Mouse (Mus musculus): Measurements from ENCODE around the gene Cyb5r2. TPM values are rescaled to one million over a fixed set of nuclear protein-coding genes. Genes with fewer than 3 reads are reported as not detected.

Gene Cyb5r2
- polyA plus RNA-seq, 1 experiment from 2014 or later = 1.4 TPM

GRCm38 (mm10) chr7:107722536-107722935, 35.3 kb downstream of the Cyb5r2 start:
- WGBS = 82% methylated on average over 4 of the region's 4 CpGs

DNA sequence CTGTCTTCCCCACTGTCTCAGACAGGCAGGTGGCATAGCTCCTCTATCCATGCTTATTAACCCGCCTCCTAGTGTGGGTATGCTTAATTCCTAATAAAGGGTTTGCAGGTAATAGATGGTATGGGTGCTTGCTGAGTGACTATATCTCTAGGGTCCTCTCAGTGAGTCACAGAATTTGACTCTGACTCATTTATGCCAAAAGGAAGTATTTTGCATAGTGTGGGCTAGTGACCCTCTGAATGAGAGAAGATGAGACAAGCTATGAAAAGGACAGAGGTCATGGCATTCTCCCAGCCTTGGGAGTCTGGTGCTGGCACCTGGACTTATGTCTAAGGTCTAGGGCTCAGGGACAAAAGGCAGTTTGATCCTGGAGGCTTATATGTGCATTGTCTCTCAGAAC, 37.1 kb downstream of the Cyb5r2 start:
- Histone ChIP-seq H3K4me1 (replicated peaks) (no peaks in the 10 kb centered on the region), H3K27me3 (replicated peaks) (no peaks in the 10 kb centered on the region), H3K4me3 (no peak overlapping the region), H3K4me2 (no peak overlapping the region), H3K9ac (no peak overlapping the region), H3K36me3 (peaks cover 35% of the 10 kb centered on the region; the same call in 1 of the 2 replicates), H3K9me3 (replicated peaks) (no peaks in the 10 kb centered on the region), H3K27ac (ENCODE audit: poor library complexity, severe bottlenecking) (no peak overlapping the region)
- 83% methylated on average over 1 of the region's 1 CpGs for WGBS
- no peak for ATAC-seq (ENCODE audit: insufficient number of reproducible peaks, low FRiP score)

More at GRCm38 (mm10) chr7:107722536-107722935, 35.3 kb downstream of the Cyb5r2 start:
- no peak for ATAC-seq (ENCODE audit: insufficient number of reproducible peaks, low FRiP score)
- H3K4me3 ChIP-seq = no peak overlapping the region
- H3K27ac ChIP-seq (ENCODE audit: poor library complexity, severe bottlenecking) = no peak overlapping the region
- H3K36me3 ChIP-seq = peaks cover 35% of the 10 kb centered on the region
- H3K4me2 ChIP-seq = no peak overlapping the region
- no peak overlapping the region for H3K9ac ChIP-seq
- no peaks in the 10 kb centered on the region for H3K4me1 ChIP-seq (replicated peaks)
- no peaks in the 10 kb centered on the region for H3K9me3 ChIP-seq (replicated peaks)
- no peaks in the 10 kb centered on the region for H3K27me3 ChIP-seq (replicated peaks)

GRCm38 (mm10) chr7:107714067-107714466, 43.8 kb downstream of the Cyb5r2 start:
- Histone ChIP-seq H3K4me1 (replicated peaks) (no peaks in the 10 kb centered on the region), H3K4me2 (no peak overlapping the region), H3K27ac (ENCODE audit: poor library complexity, severe bottlenecking) (no peak overlapping the region), H3K27me3 (replicated peaks) (no peaks in the 10 kb centered on the region), H3K9me3 (replicated peaks) (no peaks in the 10 kb centered on the region), H3K9ac (no peak overlapping the region), H3K4me3 (no peak overlapping the region), H3K36me3 (peaks cover 9% of the 10 kb centered on the region; the same call in 1 of the 2 replicates)
- no peak for ATAC-seq (ENCODE audit: insufficient number of reproducible peaks, low FRiP score)
- WGBS = 77% methylated on average over 5 of the region's 5 CpGs

DNA sequence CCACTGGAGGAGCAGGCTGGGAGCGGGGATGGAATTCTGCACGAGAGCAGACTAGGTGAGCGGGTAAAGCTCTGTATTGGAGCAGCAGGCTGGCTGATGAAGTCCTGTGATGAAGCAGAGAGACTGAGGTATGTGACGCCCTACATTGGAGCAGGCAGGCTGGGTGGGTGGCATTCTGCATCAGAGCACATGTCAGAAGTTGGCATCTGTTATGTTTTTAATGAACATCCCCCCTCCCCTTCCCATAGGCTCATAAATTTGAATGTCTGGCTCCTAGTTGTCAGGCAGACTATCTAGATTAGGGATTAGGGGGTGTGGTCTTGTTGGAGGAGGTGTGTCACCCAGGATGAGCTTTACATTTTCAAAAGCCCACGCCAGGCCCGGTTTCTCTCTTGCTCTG, 45.1 kb downstream of the Cyb5r2 start:
- Histone ChIP-seq H3K4me2 (no peak overlapping the region), H3K36me3 (peaks cover 4% of the 10 kb centered on the region; the same call in 1 of the 2 replicates), H3K27ac (ENCODE audit: poor library complexity, severe bottlenecking) (no peak overlapping the region), H3K4me3 (no peak overlapping the region), H3K9me3 (replicated peaks) (no peaks in the 10 kb centered on the region), H3K9ac (no peak overlapping the region), H3K27me3 (replicated peaks) (no peaks in the 10 kb centered on the region), H3K4me1 (replicated peaks) (peaks cover 11% of the 10 kb centered on the region)
- no peak for ATAC-seq (ENCODE audit: insufficient number of reproducible peaks, low FRiP score)
- 64% methylated on average over 6 of the region's 6 CpGs for WGBS

GRCm38 (mm10) chr7:107708491-107709112, 49.2 kb downstream of the Cyb5r2 start:
- Histone ChIP-seq H3K9ac (no peak overlapping the region; the same call in 1 of the 2 replicates), H3K4me1 (replicated peaks) (peaks cover 31% of the 10 kb centered on the region), H3K4me3 (peak overlapping the region; percentile 33), H3K9me3 (replicated peaks) (no peaks in the 10 kb centered on the region), H3K27ac (ENCODE audit: poor library complexity, severe bottlenecking) (peak overlapping the region; percentile 65), H3K27me3 (replicated peaks) (no peaks in the 10 kb centered on the region), H3K36me3 (no peaks in the 10 kb centered on the region), H3K4me2 (peak overlapping the region; percentile 59)
- ATAC-seq (ENCODE audit: insufficient number of reproducible peaks, low FRiP score) = peak; percentile 87
- WGBS = 1% methylated on average over 10 of the region's 10 CpGs

GRCm38 (mm10) chr7:107707650-107708049, 50.2 kb downstream of the Cyb5r2 start:
- H3K9me3 ChIP-seq (replicated peaks) = no peaks in the 10 kb centered on the region
- ATAC-seq (ENCODE audit: insufficient number of reproducible peaks, low FRiP score) = no peak
- H3K4me1 ChIP-seq (replicated peaks) = peaks cover 34% of the 10 kb centered on the region
- no peaks in the 10 kb centered on the region for H3K27me3 ChIP-seq (replicated peaks)
- no peak overlapping the region for H3K4me3 ChIP-seq
- WGBS = 47% methylated on average over 9 of the region's 9 CpGs
- H3K4me2 ChIP-seq = no peak overlapping the region
- H3K9ac ChIP-seq = 0 out of 2 replicates have a peak overlapping the region, but pooled peaks have one; percentile 35
- H3K27ac ChIP-seq (ENCODE audit: poor library complexity, severe bottlenecking) = no peak overlapping the region
- no peaks in the 10 kb centered on the region for H3K36me3 ChIP-seq

GRCm38 (mm10) chr7:107705941-107706340, 51.9 kb downstream of the Cyb5r2 start:
- H3K9me3 ChIP-seq (replicated peaks) = no peaks in the 10 kb centered on the region
- H3K4me2 ChIP-seq = no peak overlapping the region
- no peak overlapping the region for H3K9ac ChIP-seq
- H3K27ac ChIP-seq (ENCODE audit: poor library complexity, severe bottlenecking) = no peak overlapping the region
- no peak overlapping the region for H3K4me3 ChIP-seq
- H3K36me3 ChIP-seq = peaks cover 1% of the 10 kb centered on the region; the same call in 1 of the 2 replicates
- 64% methylated on average over 5 of the region's 5 CpGs for WGBS
- peaks cover 34% of the 10 kb centered on the region for H3K4me1 ChIP-seq (replicated peaks)
- ATAC-seq (ENCODE audit: insufficient number of reproducible peaks, low FRiP score) = no peak
- no peaks in the 10 kb centered on the region for H3K27me3 ChIP-seq (replicated peaks)

- Histone ChIP-seq H3K4me1 (replicated peaks) (peaks cover 23% of the 10 kb centered on the region), H3K9ac (no peak overlapping the region), H3K27ac (ENCODE audit: poor library complexity, severe bottlenecking) (no peak overlapping the region), H3K4me3 (no peak overlapping the region), H3K27me3 (replicated peaks) (no peaks in the 10 kb centered on the region), H3K9me3 (replicated peaks) (no peaks in the 10 kb centered on the region), H3K36me3 (peaks cover 7% of the 10 kb centered on the region; the same call in 1 of the 2 replicates), H3K4me2 (no peak overlapping the region)
- no peak for ATAC-seq (ENCODE audit: insufficient number of reproducible peaks, low FRiP score)
- 69% methylated on average over 13 of the region's 13 CpGs for WGBS
Observed at GRCm38 (mm10) chr7:107702461-107703380, 55.1 kb downstream of the Cyb5r2 start.

GRCm38 (mm10) chr7:107700646-107701045, 57.2 kb downstream of the Cyb5r2 start:
- Histone ChIP-seq H3K4me2 (no peak overlapping the region), H3K27ac (ENCODE audit: poor library complexity, severe bottlenecking) (no peak overlapping the region), H3K9ac (no peak overlapping the region), H3K27me3 (replicated peaks) (no peaks in the 10 kb centered on the region), H3K4me3 (no peak overlapping the region), H3K4me1 (replicated peaks) (peaks cover 11% of the 10 kb centered on the region), H3K9me3 (replicated peaks) (no peaks in the 10 kb centered on the region), H3K36me3 (peaks cover 11% of the 10 kb centered on the region; the same call in 1 of the 2 replicates)
- 81% methylated on average over 5 of the region's 5 CpGs for WGBS
- no peak for ATAC-seq (ENCODE audit: insufficient number of reproducible peaks, low FRiP score)

GRCm38 (mm10) chr7:107699926-107700325, 57.9 kb downstream of the Cyb5r2 start:
- Histone ChIP-seq H3K9me3 (replicated peaks) (no peaks in the 10 kb centered on the region), H3K4me2 (no peak overlapping the region), H3K4me1 (replicated peaks) (peaks cover 7% of the 10 kb centered on the region), H3K4me3 (no peak overlapping the region), H3K27me3 (replicated peaks) (no peaks in the 10 kb centered on the region), H3K27ac (ENCODE audit: poor library complexity, severe bottlenecking) (no peak overlapping the region), H3K36me3 (peaks cover 11% of the 10 kb centered on the region; the same call in 1 of the 2 replicates), H3K9ac (no peak overlapping the region)
- WGBS = 46% methylated on average over 1 of the region's 1 CpGs
- ATAC-seq (ENCODE audit: insufficient number of reproducible peaks, low FRiP score) = no peak

Measured in heart, embryonic 12.5 days (tissue).